Mouse (Mus musculus): ENCODE measurements around the gene Gm11032.

- no peak for TF ChIP-seq POLR2A (IDR thresholded peaks at IDR 0.05; ENCODE audit: borderline replicate concordance, insufficient read depth, low read length)
- TF ChIP-seq CTCF (IDR thresholded peaks at IDR 0.05; ENCODE audit: borderline replicate concordance, insufficient read depth, low read depth, low read length): no peak
Measured at GRCm38 (mm10) chr11:4622997-4623396, 3.1 kb downstream of the Gm11032 start.
